Mouse (Mus musculus): ENCODE data around the gene Gphb5.
A peak's percentile ranks its signal among the peaks of the same experiment; 100 is the strongest.
"Not testable (repeated sequence)": the region's sequence is repeated elsewhere in the genome, so short reads cannot be mapped to it uniquely, and the experiment has no call there.

The Gphb5 gene

GRCm38 (mm10) chr12:75416681-75417080, at the start of gene Gphb5:
Gphb5 (minus strand) TSS chr12:75416781.
- DNase-seq: no peak

GRCm38 (mm10) chr12:75466206-75466605, 49.6 kb upstream of the Gphb5 start:
- DNase-seq: no peak

DNA sequence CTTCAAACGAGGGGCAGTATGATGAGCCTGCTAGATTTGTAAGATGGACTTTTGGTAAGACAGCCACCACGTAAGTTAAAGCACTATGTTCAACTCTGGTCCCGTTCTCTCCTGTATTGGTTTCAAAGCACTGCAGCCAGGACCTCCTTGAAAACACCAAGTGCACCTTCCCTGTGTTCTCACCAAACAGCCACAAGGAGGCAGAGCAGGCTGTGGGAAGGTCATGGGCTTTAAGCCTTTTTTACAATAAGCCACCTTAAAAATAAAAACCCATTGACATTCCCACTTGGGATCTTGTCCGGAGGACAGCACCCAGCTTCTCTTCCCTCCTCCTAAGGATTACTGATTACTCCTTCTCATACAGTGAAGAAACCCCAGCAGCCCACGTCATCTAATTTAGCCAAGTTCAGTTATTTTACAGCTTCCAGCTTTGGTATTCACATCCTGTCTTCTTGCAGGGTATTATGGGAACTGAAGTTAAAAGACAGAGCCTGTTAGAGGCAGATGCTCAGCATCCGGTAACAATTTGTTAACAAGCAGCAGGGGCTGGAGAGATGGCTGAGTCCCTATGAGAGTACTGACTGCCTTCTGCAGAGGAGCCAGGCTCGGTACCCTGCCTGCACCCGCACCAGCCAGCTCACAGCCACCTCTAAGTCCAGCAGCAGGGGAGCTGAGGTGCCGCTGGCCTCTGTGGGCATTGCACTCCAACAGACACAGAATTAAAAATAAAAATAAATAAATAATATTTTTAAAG, 47.6 kb upstream of the Gphb5 start:
- DNase-seq: peak in 1 of 2 experiments; percentile 31

DNA sequence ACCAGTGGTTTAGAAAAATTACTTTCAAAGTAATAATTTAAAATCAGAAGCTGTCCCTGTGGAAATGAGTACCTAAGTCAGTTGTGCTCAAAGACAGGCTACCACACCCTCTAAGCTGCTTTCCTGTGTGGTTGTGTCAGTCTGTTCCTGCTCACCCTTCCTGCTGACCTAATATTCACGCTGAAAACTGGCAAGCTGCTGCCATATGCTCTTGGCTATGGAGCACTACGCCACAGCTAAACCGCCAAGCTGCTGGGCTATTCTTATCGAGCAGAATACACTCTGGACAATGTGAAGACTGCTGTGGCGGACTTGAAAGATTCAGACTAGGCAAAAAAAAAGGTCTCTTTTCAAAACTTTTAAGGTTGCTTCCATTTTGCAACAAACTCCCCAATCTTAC, 44.0 kb upstream of the Gphb5 start:
- DNase-seq: no peak

- DNase-seq: no peak
Observed at GRCm38 (mm10) chr12:75459656-75460055, 43.1 kb upstream of the Gphb5 start.

DNA sequence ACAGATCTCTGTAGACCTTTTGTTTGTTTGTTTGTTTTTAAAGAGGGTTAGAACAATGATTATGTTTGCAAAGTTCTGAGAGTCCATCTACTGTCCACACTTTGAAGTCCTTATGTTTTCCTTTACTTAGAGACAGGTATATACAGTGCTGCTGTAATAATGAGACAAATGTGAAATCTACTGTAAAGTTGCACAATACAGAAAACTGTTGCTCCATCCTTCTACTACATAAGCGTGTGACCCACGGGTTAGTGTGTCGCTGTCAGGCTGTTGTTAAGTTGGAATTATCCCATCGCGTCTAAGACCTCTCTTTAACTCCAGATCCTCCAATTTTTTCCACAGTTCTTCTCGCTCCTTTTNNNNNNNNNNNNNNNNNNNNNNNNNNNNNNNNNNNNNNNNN, 36.9 kb upstream of the Gphb5 start:
- no peak for DNase-seq

GRCm38 (mm10) chr12:75453027-75453426, 36.4 kb upstream of the Gphb5 start:
- DNase-seq: no peak

GRCm38 (mm10) chr12:75450592-75450991, 34.0 kb upstream of the Gphb5 start:
- DNase-seq: no peak

GRCm38 (mm10) chr12:75450011-75450410, 33.4 kb upstream of the Gphb5 start:
- peak; percentile 70 to 85 for DNase-seq

DNA sequence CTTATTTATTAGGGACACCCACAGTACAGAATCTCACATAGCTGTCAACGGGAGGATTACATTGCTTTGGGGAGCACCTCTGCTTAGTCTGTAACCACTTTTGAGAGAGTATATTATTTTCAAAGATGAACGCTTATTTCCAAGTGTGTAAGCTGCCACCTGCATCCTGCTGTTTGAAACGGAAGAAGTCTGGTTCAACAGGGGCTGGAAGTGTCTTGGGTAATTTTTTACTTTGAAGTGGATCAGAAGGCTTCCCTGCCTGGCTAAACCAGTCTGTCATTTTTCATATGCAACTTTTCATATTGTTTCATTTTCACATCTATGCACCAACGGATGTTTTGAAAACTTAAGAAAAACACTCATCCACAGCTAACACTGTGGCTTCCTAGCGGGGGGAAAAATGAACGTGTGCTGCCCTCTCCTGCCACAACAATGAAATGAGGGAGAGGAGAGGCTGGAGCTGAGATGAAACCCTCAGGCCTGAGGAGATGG, 32.9 kb upstream of the Gphb5 start:
- DNase-seq: peak; percentile 36 to 51

- DNase-seq: peak; percentile 67 to 77
Observed at GRCm38 (mm10) chr12:75448921-75449320, 32.3 kb upstream of the Gphb5 start.

- DNase-seq: peak in 1 of 2 experiments; percentile 31
Observed at GRCm38 (mm10) chr12:75446245-75446644, 29.7 kb upstream of the Gphb5 start.

GRCm38 (mm10) chr12:75432400-75432799, 15.8 kb upstream of the Gphb5 start:
- DNase-seq: not testable (repeated sequence)

GRCm38 (mm10) chr12:75429685-75430396, 13.3 kb upstream of the Gphb5 start:
- DNase-seq: no peak

DNA sequence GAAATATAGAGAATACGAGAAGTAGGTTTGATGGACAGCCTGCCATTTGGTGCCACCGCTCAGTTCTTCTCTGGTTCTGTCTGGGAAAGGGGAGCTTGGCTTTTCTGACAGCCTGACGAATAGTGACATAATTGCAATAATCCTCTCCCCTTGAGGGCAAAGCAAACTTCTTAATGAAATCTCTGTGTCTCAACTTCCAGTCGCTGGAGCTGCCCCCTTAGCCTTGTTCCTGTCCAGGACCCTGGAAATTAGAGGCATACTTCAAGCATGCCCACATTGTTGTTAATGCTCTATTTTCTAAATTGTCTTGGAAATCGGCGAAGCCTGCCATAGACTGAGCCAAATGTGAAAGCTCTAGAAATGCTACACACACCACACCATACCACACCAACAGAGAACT, 12.1 kb upstream of the Gphb5 start:
- no peak for DNase-seq

- DNase-seq: no peak
Observed at GRCm38 (mm10) chr12:75425882-75426281, 9.3 kb upstream of the Gphb5 start.

- DNase-seq: no peak
Observed at GRCm38 (mm10) chr12:75424817-75425216, 8.2 kb upstream of the Gphb5 start.

- no peak for DNase-seq
Observed at GRCm38 (mm10) chr12:75424359-75424758, 7.8 kb upstream of the Gphb5 start.

DNA sequence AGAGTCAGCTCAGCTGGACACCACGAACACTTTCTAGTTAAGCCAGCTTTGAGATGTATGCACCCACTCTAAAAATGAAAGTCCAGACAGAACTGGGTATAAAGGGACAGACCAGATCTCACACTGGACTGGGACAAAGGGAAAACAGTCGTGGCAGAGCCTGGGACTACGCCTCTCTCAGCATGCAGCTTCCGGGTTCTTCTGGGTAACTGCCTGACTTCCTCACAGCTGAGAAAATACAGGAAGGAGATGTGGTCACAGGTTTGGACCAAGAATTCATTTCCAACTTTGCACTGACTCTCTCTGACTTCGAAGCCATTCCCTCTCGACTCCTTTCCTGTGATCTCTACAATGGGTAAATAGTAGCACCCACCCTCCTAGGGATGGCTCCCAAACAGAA, 1.6 kb downstream of the Gphb5 start:
- peak; percentile 18 to 33 for DNase-seq

DNA sequence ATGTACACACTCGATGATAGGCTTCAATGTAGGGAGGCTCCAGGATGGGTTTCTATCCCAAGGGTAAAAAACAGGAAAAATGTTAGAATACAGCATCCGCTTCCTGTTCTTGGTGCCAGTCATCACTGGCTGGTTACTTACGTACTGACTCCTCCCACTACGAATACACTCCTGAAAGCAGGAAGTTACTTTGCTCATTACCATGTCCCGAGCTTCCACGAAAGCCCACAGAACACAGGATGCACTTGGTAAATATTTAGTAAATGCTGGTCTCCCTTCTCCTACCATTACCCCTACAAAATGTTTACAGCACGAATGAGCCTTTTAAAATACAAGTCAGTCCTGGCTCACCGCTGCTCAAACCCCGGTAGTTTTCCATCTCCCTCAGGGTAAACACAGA, 3.6 kb downstream of the Gphb5 start:
- DNase-seq: peak in 1 of 2 experiments; percentile 63

DNA sequence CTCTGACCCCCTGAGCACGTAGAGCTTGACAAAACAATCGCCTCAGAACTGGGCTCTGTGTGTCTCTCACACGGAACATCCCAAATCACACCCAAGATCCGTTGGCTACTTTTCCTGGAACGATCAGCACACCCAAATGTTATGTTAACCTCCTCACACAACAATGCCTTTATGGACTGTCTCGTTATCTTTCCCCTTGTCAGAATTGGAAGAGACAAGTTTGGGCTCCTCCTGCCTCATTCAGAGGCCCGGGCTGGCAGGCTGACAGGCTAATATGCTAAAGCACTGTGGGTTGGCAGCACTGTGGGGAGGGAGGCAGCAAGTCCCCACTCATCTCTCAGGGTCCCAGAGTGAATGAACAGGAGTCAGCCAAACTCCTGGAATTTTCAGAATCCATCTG, 19.5 kb downstream of the Gphb5 start:
- DNase-seq: peak in 1 of 2 experiments; percentile 52

- no peak for DNase-seq
Observed at GRCm38 (mm10) chr12:75396616-75397015, 20.0 kb downstream of the Gphb5 start.

GRCm38 (mm10) chr12:75394011-75394773, 22.4 kb downstream of the Gphb5 start:
- DNase-seq: no peak

Data from lung, adult 18-20 months (tissue).